Mouse (Mus musculus) forebrain, embryonic 16.5 days (tissue): ENCODE data around the gene Fxyd3. TPM values are rescaled to one million over a fixed set of nuclear protein-coding genes. Genes with fewer than 3 reads are reported as not detected.

Source experiments
- ATAC-seq: fragments of 200-750 bp; cut with Nextera tagmentation; 2 replicates; pipeline ENCODE4 v1.8.0; 2017; ENCODE audit warnings: mild to moderate bottlenecking, moderate library complexity
- H3K27ac ChIP-seq: fragments of 300-500 bp; sonication (generic); 2 replicates; pipeline ENCODE4 v1.5.1; 2014; ENCODE audit warnings: low read length, control low read depth
- H3K27me3 ChIP-seq: fragments of 300-500 bp; sonication (generic); replicated peaks from 2 replicates; pipeline ENCODE4 v1.6.1; 2014; ENCODE audit warnings: low read length; ENCODE audit not compliant: control insufficient read depth, insufficient read depth
- H3K36me3 ChIP-seq: fragments of 300-500 bp; sonication (generic); 2 replicates; pipeline ENCODE4 v1.6.1; 2014; ENCODE audit not compliant: control insufficient read depth, insufficient read depth
- H3K4me1 ChIP-seq: fragments of 300-500 bp; sonication (generic); replicated peaks from 2 replicates; pipeline ENCODE4 v1.6.1; 2014; ENCODE audit warnings: low read length; ENCODE audit not compliant: control insufficient read depth, insufficient read depth
- H3K4me2 ChIP-seq: fragments of 300-500 bp; sonication (generic); 2 replicates; pipeline ENCODE4 v1.6.1; 2014; ENCODE audit warnings: mild to moderate bottlenecking, low read length, control low read depth
- H3K4me3 ChIP-seq: fragments of 300-500 bp; sonication (generic); replicated peaks from 2 replicates; pipeline ENCODE4 v1.5.1; 2014; ENCODE audit warnings: mild to moderate bottlenecking, low read length, control low read depth
- H3K9ac ChIP-seq: fragments of 300-500 bp; sonication (generic); replicated peaks from 2 replicates; pipeline ENCODE4 v1.6.1; 2014; ENCODE audit warnings: low read depth, low read length, control low read depth
- H3K9me3 ChIP-seq: fragments of 300-500 bp; sonication (generic); 2 replicates; pipeline ENCODE4 v1.6.1; 2016; ENCODE audit warnings: low read length; ENCODE audit not compliant: control insufficient read depth
- WGBS: fragments of 180-500 bp; shearing (Covaris S2); extraction: QIAGEN DNeasy Blood & Tissue Kit; methylation state at CpG from one replicate; pipeline ENCODE4 v1.1.7; 2014; 5-methylcytosine and 5-hydroxymethylcytosine counted together
- polyA plus RNA-seq: library from polyadenylated mRNA; unstranded; fragments of >200 nt; fragmentation: Nextera tagmentation; extraction: Ambion mirVana; gene quantifications from 2 replicates; pipeline ENCODE4 v1.2.1, GENCODE M21; 2015

The Fxyd3 gene
- polyA plus RNA-seq, 1 experiment from 2014 or later: 0.15 TPM

DNA sequence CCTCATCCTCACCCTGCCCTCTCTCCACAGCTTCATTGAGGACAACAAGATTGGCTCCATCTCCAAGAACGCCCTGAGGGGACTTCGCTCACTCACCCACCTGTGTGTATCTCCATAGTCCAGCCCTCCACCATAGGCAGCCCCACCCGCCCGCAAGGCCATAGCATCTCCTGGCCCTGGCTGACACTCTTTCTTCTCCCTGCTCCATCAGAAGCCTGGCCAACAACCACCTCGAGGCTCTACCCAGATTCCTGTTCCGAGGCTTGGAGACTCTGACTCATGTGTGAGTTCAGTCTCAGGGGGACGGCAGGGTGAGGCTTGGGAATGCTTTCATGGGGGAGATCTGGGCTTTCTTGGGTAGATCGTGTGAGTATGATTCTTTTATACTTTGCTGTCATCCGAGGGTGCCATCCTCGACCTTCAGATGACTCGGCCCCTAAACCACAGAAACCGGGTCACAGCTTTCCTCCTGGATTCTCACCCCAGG is 13.4 kb downstream of the Fxyd3 start:
- Histone ChIP-seq H3K4me3 (no peak overlapping the region), H3K9ac (no peak overlapping the region), H3K36me3 (no peaks in the 10 kb centered on the region), H3K27ac (no peak overlapping the region), H3K4me1 (no peaks in the 10 kb centered on the region), H3K9me3 (no peaks in the 10 kb centered on the region), H3K4me2 (no peak overlapping the region), H3K27me3 (no peaks in the 10 kb centered on the region)
- 89% methylated on average over 12 of the region's 12 CpGs for WGBS
- ATAC-seq: no peak

- no peak overlapping the region for H3K4me3 ChIP-seq
These were observed 15.9 kb downstream of the Fxyd3 start for GRCm38 (mm10) chr7:31060621-31061010.

GRCm38 (mm10) chr7:31059919-31060620 is 16.4 kb downstream of the Fxyd3 start:
- H3K4me2 ChIP-seq: no peak overlapping the region
- ATAC-seq: no peak
- no peak overlapping the region for H3K4me3 ChIP-seq
- 62% methylated on average over 11 of the region's 11 CpGs for WGBS
- H3K36me3 ChIP-seq: no peaks in the 10 kb centered on the region
- no peaks in the 10 kb centered on the region for H3K27me3 ChIP-seq
- no peak overlapping the region for H3K9ac ChIP-seq
- H3K9me3 ChIP-seq: no peaks in the 10 kb centered on the region
- H3K4me1 ChIP-seq: no peaks in the 10 kb centered on the region; the same call in 1 of the 2 replicates
- no peak overlapping the region for H3K27ac ChIP-seq

More at GRCm38 (mm10) chr7:31060621-31061010, 15.9 kb downstream of the Fxyd3 start:
- Histone ChIP-seq H3K27ac (no peak overlapping the region), H3K4me2 (no peak overlapping the region), H3K9me3 (no peaks in the 10 kb centered on the region), H3K4me1 (no peaks in the 10 kb centered on the region), H3K36me3 (no peaks in the 10 kb centered on the region), H3K9ac (no peak overlapping the region), H3K27me3 (no peaks in the 10 kb centered on the region)
- no peak for ATAC-seq
- 88% methylated on average over 7 of the region's 7 CpGs for WGBS

- 7% methylated on average over 2 of the region's 2 CpGs for WGBS
- H3K4me3 ChIP-seq: no peak within 1 kb of the TSS
- no peak within 1 kb of the TSS for H3K4me2 ChIP-seq
- ATAC-seq: peak; percentile 55
- H3K4me1 ChIP-seq: no peaks in the 10 kb centered on the region; the same call in 1 of the 2 replicates
- no peaks in the 10 kb centered on the region for H3K9me3 ChIP-seq
- H3K27ac ChIP-seq: no peak within 1 kb of the TSS
- no peaks in the 10 kb centered on the region for H3K36me3 ChIP-seq
- no peak within 1 kb of the TSS for H3K9ac ChIP-seq
- H3K27me3 ChIP-seq: peaks cover 1% of the 10 kb centered on the region; the same call in 1 of the 2 replicates
These were observed 17.4 kb downstream of the Fxyd3 start, which contains the start of gene Lgi4 for GRCm38 (mm10) chr7:31059108-31059507. Gene Lgi4 (plus strand): TSS chr7:31059342.

DNA sequence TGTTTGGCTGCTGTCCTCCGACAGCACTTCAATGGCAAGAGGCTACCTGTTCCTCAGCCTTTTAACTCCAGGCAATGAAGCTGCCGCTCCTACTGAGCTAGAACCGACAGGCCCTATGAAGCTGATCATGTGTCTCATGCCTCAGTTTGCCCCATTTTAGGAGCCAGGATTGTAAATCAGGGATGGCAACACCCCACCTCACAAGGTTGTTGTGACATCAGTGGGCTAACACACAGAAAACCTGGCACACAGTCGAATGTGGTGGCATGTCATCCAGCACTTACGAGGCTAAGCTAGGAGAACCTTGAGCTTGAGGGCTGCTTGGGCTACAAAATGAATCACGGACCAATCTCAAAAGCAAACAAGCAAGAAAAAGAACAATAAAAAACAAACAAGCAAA is 18.3 kb downstream of the Fxyd3 start:
- Histone ChIP-seq H3K9me3 (no peaks in the 10 kb centered on the region), H3K36me3 (no peaks in the 10 kb centered on the region), H3K9ac (no peak overlapping the region), H3K4me1 (no peaks in the 10 kb centered on the region; the same call in 1 of the 2 replicates), H3K27ac (no peak overlapping the region), H3K4me3 (no peak overlapping the region), H3K27me3 (peaks cover 5% of the 10 kb centered on the region; the same call in 1 of the 2 replicates), H3K4me2 (no peak overlapping the region)
- no peak for ATAC-seq
- 86% methylated on average over 6 of the region's 6 CpGs for WGBS

DNA sequence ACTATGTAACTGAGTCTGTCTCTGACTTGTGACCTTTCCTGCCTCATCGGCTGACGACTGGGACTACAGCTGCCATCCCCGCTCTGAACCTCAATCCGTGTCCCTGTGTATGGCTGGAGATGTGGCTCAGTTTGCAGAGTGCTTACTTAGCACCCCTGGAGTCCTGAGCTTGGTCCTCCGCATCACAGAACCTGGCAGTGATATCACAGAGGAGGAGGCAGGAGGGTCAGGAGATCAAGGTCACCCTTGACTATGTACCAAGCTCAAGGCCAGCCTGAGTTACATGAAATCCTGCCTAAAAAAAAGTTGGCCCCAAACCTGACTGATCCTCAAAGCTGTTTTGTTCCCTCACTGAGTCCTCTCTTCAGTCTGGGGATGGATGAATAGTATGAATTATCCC is 18.8 kb downstream of the Fxyd3 start:
- no peak for ATAC-seq
- H3K4me2 ChIP-seq: no peak overlapping the region
- no peak overlapping the region for H3K9ac ChIP-seq
- peaks cover 2% of the 10 kb centered on the region for H3K4me1 ChIP-seq
- 78% methylated on average over 5 of the region's 5 CpGs for WGBS
- peaks cover 8% of the 10 kb centered on the region for H3K27me3 ChIP-seq
- H3K36me3 ChIP-seq: no peaks in the 10 kb centered on the region
- H3K4me3 ChIP-seq: no peak overlapping the region
- no peaks in the 10 kb centered on the region for H3K9me3 ChIP-seq
- no peak overlapping the region for H3K27ac ChIP-seq

GRCm38 (mm10) chr7:31057071-31057470 is 19.4 kb downstream of the Fxyd3 start, which contains the start of gene Fxyd1:
Gene Fxyd1 (minus strand): TSS chr7:31057199.
- H3K9me3 ChIP-seq: no peaks in the 10 kb centered on the region
- H3K4me2 ChIP-seq: no peak within 1 kb of the TSS
- no peak within 1 kb of the TSS for H3K9ac ChIP-seq
- ATAC-seq: no peak
- H3K4me1 ChIP-seq: peaks cover 9% of the 10 kb centered on the region
- peaks cover 14% of the 10 kb centered on the region for H3K27me3 ChIP-seq
- no peak within 1 kb of the TSS for H3K27ac ChIP-seq
- H3K36me3 ChIP-seq: no peaks in the 10 kb centered on the region
- no peak within 1 kb of the TSS for H3K4me3 ChIP-seq
- 69% methylated on average over 2 of the region's 2 CpGs for WGBS

GRCm38 (mm10) chr7:31056448-31056847 is 20.1 kb downstream of the Fxyd3 start:
- no peaks in the 10 kb centered on the region for H3K36me3 ChIP-seq
- 81% methylated on average over 7 of the region's 7 CpGs for WGBS
- no peak overlapping the region for H3K4me3 ChIP-seq
- H3K27ac ChIP-seq: no peak overlapping the region
- ATAC-seq: no peak
- H3K4me2 ChIP-seq: no peak overlapping the region
- no peaks in the 10 kb centered on the region for H3K9me3 ChIP-seq
- H3K27me3 ChIP-seq: peaks cover 21% of the 10 kb centered on the region
- H3K9ac ChIP-seq: no peak overlapping the region
- H3K4me1 ChIP-seq: peaks cover 15% of the 10 kb centered on the region

GRCm38 (mm10) chr7:31055883-31056282 is 20.6 kb downstream of the Fxyd3 start:
- no peak overlapping the region for H3K9ac ChIP-seq
- peaks cover 26% of the 10 kb centered on the region for H3K27me3 ChIP-seq
- no peaks in the 10 kb centered on the region for H3K36me3 ChIP-seq
- H3K27ac ChIP-seq: no peak overlapping the region
- 31% methylated on average over 3 of the region's 4 CpGs for WGBS
- no peak overlapping the region for H3K4me3 ChIP-seq
- ATAC-seq: no peak
- no peak overlapping the region for H3K4me2 ChIP-seq
- H3K4me1 ChIP-seq: peaks cover 21% of the 10 kb centered on the region
- H3K9me3 ChIP-seq: no peaks in the 10 kb centered on the region
